Mouse (Mus musculus): Measurements from ENCODE around the gene Hist1h1d. TPM values are rescaled to one million over a fixed set of nuclear protein-coding genes. Genes with fewer than 3 reads are reported as not detected.
"Not testable (repeated sequence)": the region's sequence is repeated elsewhere in the genome, so short reads cannot be mapped to it uniquely, and the experiment has no call there.

Hist1h1d gene
- total RNA-seq, 2 experiments from 2014 or later = 29.5 to 84.0 TPM

DNA sequence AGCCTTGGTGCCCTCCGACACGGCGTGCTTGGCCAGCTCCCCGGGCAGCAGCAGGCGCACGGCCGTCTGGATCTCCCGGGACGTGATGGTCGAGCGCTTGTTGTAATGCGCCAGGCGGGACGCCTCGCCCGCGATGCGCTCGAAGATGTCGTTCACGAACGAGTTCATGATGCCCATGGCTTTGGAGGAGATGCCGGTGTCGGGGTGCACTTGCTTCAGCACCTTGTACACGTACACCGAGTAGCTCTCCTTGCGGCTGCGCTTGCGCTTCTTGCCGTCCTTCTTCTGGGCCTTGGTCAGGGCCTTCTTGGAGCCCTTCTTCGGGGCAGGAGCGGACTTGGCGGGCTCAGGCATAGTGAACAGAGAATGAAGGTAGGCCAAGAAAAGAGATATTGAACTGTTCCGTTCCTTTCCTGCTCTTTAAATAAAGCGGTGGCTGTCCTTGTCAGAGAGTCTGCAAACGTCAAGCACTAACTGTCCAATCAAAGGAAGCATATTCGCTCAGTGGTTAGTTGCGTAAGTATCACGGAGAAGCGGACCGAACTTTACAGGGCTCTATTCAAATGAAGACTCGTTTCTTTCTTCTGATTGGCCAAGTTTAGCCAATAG, 10.0 kb upstream of the Hist1h1d start, which contains the start of gene Hist1h2bh:
Hist1h2bh (minus strand) TSS at position 394 of the 609 bp plus-strand sequence.
- peak; percentile 89 for ATAC-seq (replicated peaks; ENCODE audit: low FRiP score, low TSS enrichment, poor library complexity, severe bottlenecking)

DNA sequence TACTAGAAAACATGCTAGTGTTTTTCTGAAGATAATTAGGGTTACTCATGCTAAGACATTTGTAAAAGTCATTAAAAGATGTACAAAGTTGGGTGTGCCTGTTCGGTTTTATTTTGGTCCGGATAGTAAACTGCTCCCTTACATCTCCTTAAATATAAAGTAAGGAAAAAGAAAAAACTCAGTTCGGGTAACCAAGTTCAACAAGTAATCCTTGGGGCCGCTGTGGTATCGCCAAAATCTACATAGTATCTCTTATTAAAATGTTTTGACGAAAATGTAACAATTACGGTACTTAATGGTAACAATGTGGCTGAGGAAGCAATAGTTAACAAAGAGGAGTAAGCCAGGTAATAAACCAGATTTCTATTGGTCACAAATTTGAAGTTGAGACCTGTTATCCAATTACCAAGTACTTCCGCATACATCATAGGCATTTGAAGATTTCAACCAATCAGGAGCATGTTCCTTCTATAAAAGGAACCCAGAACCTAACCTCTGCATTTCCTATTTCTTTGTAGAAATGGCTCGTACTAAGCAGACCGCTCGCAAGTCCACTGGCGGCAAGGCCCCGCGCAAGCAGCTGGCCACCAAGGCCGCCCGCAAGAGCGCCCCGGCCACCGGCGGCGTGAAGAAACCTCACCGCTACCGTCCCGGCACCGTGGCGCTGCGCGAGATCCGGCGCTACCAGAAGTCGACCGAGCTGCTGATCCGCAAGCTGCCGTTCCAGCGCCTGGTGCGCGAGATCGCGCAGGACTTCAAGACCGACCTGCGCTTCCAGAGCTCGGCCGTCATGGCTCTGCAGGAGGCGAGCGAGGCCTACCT, 8.9 kb upstream of the Hist1h1d start, which contains the start of gene Hist1h3f:
Hist1h3f (plus strand) TSS at position 88 of the 822 bp plus-strand sequence.
- ATAC-seq (replicated peaks; ENCODE audit: low FRiP score, low TSS enrichment, poor library complexity, severe bottlenecking) = peak; percentile 79

DNA sequence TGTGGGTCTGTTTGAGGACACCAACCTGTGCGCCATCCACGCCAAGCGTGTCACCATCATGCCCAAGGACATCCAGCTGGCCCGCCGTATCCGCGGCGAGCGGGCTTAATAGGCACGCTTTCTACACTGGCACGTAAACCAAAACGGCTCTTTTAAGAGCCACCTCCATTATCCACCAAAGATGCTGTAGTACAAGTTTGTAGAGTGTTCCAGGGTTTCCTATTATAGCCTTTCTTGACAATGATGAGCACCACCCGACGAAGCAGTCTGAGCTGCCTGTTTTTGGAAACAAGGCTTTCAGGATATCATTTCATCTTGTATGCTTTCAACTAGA, 8.3 kb upstream of the Hist1h1d start:
- ATAC-seq (replicated peaks; ENCODE audit: low FRiP score, low TSS enrichment, poor library complexity, severe bottlenecking) = peak; percentile 31

DNA sequence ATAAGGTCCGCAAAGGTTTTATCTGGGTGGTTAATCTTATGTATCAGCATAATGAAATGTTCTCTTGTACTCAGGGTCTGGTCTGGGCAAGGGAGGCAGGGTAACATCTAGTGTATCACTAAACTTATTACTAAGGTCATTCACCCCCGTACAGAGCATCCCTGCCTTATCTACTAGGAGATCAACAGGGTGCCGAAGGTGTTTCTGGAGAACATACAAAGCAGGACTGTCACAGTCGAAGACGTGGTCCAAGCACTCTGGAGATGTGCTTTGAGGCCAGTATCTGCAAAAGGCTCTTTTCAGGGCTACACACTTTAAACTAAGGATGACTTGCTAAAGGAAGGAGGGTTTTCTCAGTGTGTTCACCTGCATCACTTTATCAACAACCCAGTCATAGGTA, 6.4 kb upstream of the Hist1h1d start:
- no peak for ATAC-seq (replicated peaks; ENCODE audit: low FRiP score, low TSS enrichment, poor library complexity, severe bottlenecking)

DNA sequence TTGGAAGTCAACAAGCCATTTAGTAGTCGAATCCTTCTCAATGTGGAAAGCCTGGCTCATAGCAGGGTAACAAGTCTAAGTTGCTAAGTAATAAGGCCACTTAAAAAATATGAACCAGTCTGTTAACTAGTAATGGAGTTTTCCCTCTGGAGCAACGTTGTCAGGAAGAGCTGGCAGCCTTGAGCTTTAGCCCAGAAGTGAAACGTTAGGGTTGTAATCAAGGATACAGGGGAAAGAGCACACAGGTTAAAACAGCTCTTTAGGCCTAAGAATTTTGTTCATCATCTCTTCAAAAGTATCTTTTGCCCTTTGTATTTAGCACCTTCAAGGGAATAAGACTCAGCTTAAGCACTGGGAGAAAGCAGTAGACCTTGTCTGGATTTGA, 2.3 kb upstream of the Hist1h1d start:
- no peak for ATAC-seq (replicated peaks; ENCODE audit: low FRiP score, low TSS enrichment, poor library complexity, severe bottlenecking)

DNA sequence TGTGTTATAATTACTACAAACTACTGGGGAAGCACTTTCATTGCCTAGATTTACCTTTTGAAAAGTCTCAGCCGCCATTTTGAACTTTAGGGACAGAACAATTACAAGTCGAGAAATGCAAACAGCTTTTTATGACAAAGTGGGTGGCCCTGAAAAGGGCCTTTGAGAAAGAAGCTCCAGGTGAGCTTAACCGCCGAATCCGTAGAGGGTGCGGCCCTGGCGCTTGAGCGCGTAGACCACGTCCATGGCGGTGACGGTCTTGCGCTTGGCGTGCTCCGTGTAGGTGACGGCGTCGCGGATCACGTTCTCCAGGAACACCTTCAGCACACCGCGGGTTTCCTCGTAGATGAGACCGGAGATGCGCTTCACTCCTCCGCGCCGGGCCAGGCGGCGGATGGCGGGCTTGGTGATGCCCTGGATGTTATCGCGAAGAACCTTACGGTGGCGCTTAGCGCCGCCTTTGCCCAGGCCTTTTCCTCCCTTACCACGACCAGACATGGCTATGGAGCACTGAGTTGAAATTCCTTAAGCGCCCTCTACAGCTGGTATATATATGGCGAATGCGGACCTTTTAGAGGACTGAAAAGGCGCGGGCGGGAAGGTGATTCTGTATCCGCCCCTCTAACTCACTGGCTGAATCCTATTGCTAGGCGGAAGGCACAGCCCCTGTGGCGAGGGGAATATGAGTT, 1.8 kb upstream of the Hist1h1d start, which contains the start of gene Hist1h4f:
Hist1h4f (minus strand) TSS at position 503 of the 689 bp plus-strand sequence.
- peak; percentile 61 for ATAC-seq (replicated peaks; ENCODE audit: low FRiP score, low TSS enrichment, poor library complexity, severe bottlenecking)

DNA sequence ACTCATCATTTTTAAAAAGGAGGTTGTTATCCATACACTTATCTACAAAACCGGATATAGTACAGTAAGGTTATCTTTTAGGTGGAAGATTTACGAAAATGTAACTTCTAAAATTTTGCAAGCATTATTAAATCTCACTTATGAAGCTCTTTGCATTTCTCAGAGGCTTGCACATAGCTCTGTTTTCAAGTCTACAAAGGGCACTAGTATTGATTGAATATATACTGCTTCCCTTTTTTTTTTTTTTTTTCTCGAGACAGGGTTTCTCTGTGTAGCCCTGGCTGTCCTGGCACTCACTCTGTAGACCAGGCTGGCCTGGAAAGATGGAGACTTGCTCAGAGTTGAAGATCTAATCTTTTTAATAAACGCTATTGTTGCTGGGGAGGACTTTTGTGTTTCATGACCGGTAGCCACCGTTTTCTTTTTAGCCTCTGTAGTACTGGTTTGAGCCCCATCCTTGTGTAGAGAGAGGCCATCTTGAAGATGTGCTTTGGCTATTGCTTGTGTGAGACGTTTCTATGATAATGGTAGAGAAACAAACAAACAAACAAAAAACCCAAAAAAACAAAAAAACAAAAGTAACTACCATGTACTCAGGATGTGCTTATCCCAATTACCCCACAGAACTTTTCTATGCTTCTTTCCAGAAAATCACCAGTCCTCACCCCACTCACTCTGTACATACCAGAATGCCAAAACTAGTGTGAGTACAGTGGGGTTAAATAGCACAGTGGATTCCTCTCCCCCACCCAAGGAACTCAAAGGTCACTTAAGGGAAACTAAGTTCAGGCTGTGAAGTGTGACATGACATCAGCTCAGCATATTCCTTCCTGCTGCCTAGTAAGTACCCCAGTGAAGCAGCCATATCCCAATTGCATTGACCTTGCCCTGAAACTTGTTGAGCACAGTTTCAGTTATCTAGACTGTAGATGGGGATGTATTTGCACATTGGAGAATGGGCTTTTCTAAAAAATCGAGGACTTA, 839 bp upstream of the Hist1h1d start:
- no peak for ATAC-seq (replicated peaks; ENCODE audit: low FRiP score, low TSS enrichment, poor library complexity, severe bottlenecking)

DNA sequence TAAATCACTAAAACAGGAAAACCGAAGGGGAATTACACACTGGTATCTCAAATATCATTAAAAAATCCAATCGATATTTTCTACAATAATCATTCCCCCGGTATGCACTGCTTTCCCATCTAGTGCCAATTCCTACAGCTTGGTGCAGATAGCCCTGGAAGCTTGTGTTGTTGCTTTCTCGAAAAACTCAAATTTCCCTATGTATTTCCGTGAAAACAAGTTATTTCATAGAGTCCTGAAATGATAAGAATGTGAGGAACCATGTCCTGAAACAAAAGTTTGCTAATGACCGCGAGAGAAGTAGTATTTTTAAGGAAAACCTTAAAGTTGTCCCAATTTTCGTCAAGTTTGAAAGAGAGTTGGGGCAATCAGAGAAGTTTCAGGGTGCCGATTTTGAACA, 1.3 kb downstream of the Hist1h1d start:
- no peak for ATAC-seq (replicated peaks; ENCODE audit: low FRiP score, low TSS enrichment, poor library complexity, severe bottlenecking)

DNA sequence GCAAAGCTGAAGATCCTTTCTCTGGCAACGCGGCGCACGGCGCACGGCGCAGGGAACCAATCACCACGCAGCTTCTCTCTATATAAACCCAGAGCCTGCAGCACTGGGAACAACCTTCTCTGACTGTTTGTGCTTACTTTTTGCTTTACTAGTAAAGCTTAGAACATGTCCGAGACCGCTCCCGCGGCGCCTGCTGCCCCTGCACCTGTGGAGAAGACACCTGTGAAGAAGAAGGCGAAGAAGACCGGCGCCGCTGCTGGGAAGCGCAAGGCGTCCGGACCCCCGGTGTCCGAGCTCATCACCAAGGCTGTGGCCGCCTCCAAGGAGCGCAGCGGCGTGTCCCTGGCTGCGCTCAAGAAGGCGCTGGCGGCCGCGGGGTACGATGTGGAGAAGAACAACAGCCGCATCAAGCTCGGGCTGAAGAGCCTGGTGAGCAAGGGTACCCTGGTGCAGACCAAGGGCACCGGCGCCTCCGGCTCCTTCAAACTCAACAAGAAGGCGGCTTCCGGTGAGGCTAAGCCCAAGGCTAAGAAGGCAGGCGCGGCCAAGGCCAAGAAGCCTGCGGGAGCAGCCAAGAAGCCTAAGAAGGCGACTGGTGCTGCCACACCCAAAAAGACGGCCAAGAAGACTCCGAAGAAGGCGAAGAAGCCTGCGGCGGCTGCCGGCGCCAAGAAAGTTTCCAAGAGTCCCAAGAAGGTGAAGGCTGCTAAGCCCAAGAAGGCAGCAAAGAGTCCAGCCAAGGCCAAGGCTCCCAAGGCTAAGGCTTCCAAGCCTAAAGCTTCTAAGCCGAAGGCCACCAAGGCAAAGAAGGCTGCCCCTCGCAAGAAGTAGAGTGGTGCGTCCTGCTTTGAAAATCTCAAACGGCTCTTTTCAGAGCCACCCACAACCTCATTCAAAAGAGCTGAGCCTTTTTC, 2.1 kb downstream of the Hist1h1d start:
- peak; percentile 66 for ATAC-seq (replicated peaks; ENCODE audit: low FRiP score, low TSS enrichment, poor library complexity, severe bottlenecking)

DNA sequence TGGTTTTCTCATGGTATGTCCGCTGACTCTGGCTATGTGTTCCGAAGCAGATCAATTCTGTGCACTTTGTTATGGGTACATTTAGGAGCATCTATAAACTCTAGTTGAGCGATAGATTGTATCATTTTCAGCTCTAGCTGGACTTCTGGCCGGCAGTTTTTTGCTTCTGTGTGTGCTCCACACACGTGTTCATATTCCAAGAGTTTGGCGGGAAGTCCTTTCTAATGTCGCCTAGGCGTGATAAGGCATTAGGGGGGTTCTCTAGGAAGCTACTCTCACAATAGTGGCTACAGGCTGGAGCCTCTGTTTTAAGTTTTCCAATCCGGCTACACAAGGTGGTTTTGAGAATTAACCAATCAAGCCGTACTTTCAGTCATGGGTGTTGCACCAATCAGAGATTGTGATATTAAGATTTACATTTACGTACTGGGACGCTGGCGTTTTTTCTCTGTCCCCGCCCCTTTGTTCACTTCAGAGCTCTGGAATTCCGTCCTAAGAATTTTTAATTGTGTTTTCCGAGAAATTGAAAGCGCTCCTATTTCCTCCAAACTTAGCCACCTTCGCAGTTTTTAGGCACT, 2.9 kb downstream of the Hist1h1d start:
- peak; percentile 60 for ATAC-seq (replicated peaks; ENCODE audit: low FRiP score, low TSS enrichment, poor library complexity, severe bottlenecking)

DNA sequence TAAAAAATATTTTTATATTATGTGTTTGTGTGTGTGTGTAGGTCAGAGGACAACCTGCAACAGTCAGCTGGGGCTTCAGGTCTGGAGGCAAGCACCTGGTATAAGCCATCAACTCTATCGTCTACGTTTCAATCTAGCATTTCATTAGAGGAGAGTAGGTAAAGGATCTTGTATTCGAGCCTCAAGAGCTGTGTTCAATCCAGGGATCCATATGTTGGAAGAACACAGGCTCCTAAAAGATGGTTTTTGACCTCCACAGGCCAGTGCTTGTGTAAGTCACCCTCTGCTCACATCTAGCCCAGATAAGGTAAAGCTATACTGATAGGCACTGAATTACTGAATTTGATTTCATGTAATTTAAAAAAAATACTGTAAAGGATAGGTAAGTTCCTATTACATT, 3.8 kb downstream of the Hist1h1d start:
- no peak for ATAC-seq (replicated peaks; ENCODE audit: low FRiP score, low TSS enrichment, poor library complexity, severe bottlenecking)

DNA sequence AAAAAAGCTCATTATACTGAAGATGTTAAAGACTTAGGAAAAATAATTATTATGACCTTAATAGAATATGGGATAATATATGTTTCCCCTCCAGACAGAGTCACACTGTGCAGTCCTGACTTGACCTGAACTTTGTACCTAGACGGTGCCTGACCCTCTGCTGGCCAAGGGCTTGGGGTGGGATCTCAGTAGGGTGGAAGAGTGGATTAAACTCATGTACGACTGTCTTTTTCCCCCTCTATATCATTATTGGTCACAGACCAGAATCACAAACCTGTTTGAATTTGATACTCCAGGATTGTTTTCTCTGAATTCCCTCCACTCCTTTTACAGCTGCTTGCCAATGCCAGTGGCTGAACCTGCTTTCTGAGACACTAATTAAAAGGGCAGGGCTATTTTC, 7.6 kb downstream of the Hist1h1d start:
- ATAC-seq (replicated peaks; ENCODE audit: low FRiP score, low TSS enrichment, poor library complexity, severe bottlenecking) = not testable (repeated sequence)

DNA sequence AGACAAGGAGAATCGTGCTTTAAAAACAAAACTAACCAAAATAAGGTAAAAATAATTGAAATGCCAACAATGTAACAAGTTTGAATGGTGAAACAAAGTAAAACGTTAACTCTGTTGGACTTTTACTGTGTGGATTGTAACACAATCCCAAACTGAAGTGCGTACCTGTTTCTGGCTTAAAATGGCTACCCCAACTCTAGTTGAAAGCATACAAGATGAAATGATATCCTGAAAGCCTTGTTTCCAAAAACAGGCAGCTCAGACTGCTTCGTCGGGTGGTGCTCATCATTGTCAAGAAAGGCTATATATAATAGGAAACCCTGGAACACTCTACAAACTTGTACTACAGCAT, 8.4 kb downstream of the Hist1h1d start:
- ATAC-seq (replicated peaks; ENCODE audit: low FRiP score, low TSS enrichment, poor library complexity, severe bottlenecking) = not testable (repeated sequence)

DNA sequence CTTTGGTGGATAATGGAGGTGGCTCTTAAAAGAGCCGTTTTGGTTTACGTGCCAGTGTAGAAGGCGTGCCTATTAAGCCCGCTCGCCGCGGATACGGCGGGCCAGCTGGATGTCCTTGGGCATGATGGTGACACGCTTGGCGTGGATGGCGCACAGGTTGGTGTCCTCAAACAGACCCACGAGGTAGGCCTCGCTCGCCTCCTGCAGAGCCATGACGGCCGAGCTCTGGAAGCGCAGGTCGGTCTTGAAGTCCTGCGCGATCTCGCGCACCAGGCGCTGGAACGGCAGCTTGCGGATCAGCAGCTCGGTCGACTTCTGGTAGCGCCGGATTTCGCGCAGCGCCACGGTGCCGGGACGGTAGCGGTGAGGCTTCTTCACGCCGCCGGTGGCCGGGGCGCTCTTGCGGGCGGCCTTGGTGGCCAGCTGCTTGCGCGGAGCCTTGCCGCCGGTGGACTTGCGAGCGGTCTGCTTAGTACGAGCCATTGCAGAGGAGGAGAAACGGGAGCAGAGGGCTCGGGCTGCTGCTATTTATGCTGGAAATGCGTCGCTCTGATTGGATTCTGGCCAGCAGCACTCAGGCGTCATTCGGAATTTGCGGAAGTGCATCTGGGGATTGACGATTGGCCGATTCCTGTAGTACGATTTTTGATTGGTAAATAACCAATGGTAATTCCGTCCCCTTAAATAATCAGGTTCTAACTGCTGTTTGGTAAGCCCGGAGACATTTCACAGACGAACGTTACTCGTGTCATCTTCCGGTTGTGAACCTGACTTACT, 9.0 kb downstream of the Hist1h1d start, which contains the start of gene Hist1h3e:
Hist1h3e (minus strand) TSS at position 487 of the 777 bp plus-strand sequence.
- peak; percentile 84 for ATAC-seq (replicated peaks; ENCODE audit: low FRiP score, low TSS enrichment, poor library complexity, severe bottlenecking)

DNA sequence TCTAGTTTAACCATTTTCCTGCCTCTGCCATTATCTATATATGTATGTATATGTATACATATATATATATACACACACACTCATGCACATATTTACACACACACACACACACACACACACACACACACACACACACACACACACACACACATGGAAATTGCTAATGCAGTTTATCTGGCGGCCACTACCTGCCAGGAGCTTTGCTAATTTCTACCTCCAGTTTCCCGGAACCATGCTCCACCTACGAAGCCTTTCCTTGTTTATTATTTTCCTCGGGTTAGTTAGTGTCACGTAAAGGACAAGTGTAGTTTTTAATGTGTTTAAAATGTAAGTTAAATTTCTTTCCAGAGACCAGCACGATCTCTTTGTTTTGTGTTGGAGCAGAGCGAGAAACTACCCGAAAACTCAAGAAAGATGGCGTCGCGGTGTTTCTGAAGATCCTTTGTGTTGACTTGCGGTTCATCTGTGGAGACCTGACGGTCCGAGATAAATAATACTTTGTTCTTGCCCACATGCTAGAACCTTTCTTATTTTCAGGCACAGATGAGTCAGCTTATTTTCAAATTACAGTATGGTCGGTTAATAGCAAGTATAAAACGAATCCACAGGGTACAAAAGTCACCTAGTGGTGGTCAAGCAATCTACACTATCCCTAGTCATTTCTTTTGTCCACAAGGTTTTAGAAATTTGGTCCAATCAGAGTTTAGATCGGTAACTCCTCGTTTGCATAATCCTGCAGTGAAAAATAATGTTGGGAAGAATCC, 9.8 kb downstream of the Hist1h1d start:
- ATAC-seq (replicated peaks; ENCODE audit: low FRiP score, low TSS enrichment, poor library complexity, severe bottlenecking) = peak; percentile 65

DNA sequence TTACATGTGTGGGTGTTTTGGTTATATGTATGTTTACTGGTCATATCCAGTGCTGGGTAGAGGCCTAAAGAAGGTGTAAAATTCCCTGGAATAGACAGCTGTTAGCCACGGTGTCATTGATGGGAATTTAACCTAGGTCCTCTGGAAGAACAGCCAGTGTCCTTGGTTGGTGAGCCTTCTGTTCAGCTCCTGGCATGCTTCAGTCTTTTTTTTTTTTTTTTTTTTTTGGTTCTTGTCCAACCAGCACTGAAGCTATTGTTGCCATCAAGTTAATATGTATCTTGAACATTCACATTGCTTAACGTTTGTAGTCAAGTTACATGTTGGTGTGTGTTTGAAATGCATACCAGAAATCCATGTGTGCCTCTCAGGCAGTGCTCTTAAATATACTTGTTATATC, 11.4 kb downstream of the Hist1h1d start:
- ATAC-seq (replicated peaks; ENCODE audit: low FRiP score, low TSS enrichment, poor library complexity, severe bottlenecking) = no peak
